In the genomic region with DNA sequence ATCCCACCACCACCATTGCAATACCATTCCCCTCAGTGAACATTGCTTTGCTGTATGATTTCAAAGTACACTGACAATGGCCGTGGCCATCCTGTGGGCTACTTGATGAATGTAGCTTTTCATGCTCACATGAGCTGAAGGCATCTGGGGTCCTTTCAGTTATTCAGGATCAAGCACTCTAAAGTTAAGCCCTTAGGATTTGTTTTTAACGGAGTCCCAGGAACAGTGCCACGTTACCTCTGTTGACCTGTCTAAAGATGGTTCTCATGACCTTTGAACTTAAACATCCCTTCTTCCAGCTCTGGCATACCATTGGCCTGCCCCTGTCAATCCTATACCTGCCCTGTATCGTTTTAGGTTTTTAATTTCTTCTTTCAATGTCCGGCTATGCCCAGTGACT, we compare ENCODE assay signal across 22 mouse cellular contexts.
DNase-seq lines count a peak whose midpoint lies in the region; TF ChIP-seq lines count a peak whose summit lies in the region.
"Had no signal": no experiment of that assay in that cellular context is flagged by ENCODE, and none has a peak within 500 bp of the region (broad histone marks: within the 10 kb centered on the region; RNA-seq: fewer than 3 reads in every experiment).

No protein-coding gene starts in this region.

- WGBS in heart, embryonic 10.5 days: 77% methylated on average over 5 of the region's 5 CpGs
- 56% methylated on average over 5 of the region's 5 CpGs for WGBS in kidney, adult 2 months

- no peaks in the 10 kb centered on the region for H3K4me1 ChIP-seq in heart, embryonic 10.5 days
- H3K4me1 ChIP-seq in kidney, adult 2 months (ENCODE audit: control insufficient read depth, insufficient read depth, low read length): peaks cover 11% of the 10 kb centered on the region; the same call in 1 of the 2 replicates
- H3K4me1 ChIP-seq: embryonic facial prominence, embryonic 12.5 days; forebrain, embryonic 15.5 days had no signal

- H3K27ac ChIP-seq in heart, embryonic 10.5 days: no peak overlapping the region
- no peak overlapping the region for H3K27ac ChIP-seq in kidney, adult 2 months (ENCODE audit: insufficient read depth, low read depth, low read length)
- H3K27ac ChIP-seq: embryonic facial prominence, embryonic 10.5 days; embryonic facial prominence, embryonic 12.5 days; forebrain, embryonic 13.5 days; forebrain, embryonic 15.5 days had no signal

- no peak overlapping the region for H3K4me3 ChIP-seq in heart, embryonic 10.5 days
- no peak overlapping the region for H3K4me3 ChIP-seq in kidney, adult 2 months (ENCODE audit: insufficient read depth, low read depth, low read length)
- H3K4me3 ChIP-seq: embryonic facial prominence, embryonic 10.5 days; embryonic facial prominence, embryonic 12.5 days; forebrain, embryonic 13.5 days; forebrain, embryonic 15.5 days had no signal

- no peak for TF ChIP-seq CTCF in kidney, adult 2 months (conservative IDR thresholded peaks at IDR 0.05; ENCODE audit: insufficient read depth, insufficient read length, low read depth, low read length)

- H3K9me3 ChIP-seq in heart, embryonic 10.5 days: no peaks in the 10 kb centered on the region
- H3K9me3 ChIP-seq: embryonic facial prominence, embryonic 10.5 days; embryonic facial prominence, embryonic 12.5 days; forebrain, embryonic 13.5 days; forebrain, embryonic 15.5 days had no signal

- TF ChIP-seq POLR2A in kidney, adult 2 months (IDR thresholded peaks at IDR 0.05; ENCODE audit: low read depth, low read length): no peak

- intact Hi-C loops in heart, postnatal 14 days (cut with DNase I): no loop called here

- no peaks in the 10 kb centered on the region for H3K36me3 ChIP-seq in heart, embryonic 10.5 days
- no peaks in the 10 kb centered on the region for H3K36me3 ChIP-seq in kidney, adult 2 months (ENCODE audit: control insufficient read depth, insufficient read depth, low read length)
- H3K36me3 ChIP-seq: embryonic facial prominence, embryonic 10.5 days; embryonic facial prominence, embryonic 12.5 days; forebrain, embryonic 15.5 days; G1E had no signal

- DNase-seq in heart, embryonic 10.5 days (ENCODE audit: low spot score): peak; percentile 7
- no peak for DNase-seq in heart, postnatal 14 days
- DNase-seq in kidney, adult 2 months: peak; percentile 55
- DNase-seq in kidney, postnatal 25 days: no peak
- peak; percentile 30 for DNase-seq in kidney, postnatal 14 days
- DNase-seq in kidney, adult 18-20 months: no peak
- DNase-seq: adrenal gland, adult 8-10 months; adrenal gland, postnatal 14 days; adrenal gland, postnatal 36 days; B cell, adult 2 months; cerebellum, adult 11-12 months; cerebellum, adult 2 months; cerebellum, adult 9-10 months; cerebellum, postnatal 10 days; cerebellum, postnatal 25 days had no signal

- H3K27me3 ChIP-seq in heart, embryonic 10.5 days (ENCODE audit: insufficient read depth, poor library complexity, severe bottlenecking): no peaks in the 10 kb centered on the region
- H3K27me3 ChIP-seq in kidney, adult 2 months (replicated peaks; ENCODE audit: control insufficient read depth, insufficient read depth, low read length): no peaks in the 10 kb centered on the region
- H3K27me3 ChIP-seq: CH12.LX; embryonic facial prominence, embryonic 12.5 days; forebrain, embryonic 13.5 days; forebrain, embryonic 15.5 days; Patski had no signal

Comparison
In these comparisons a context has a peak if more than half of its experiments do, and no peak if none do; other contexts are left out.
1. DNase-seq: peak in heart, embryonic 10.5 days (single experiment), kidney, adult 2 months (single experiment) and kidney, postnatal 14 days (single experiment); none in heart, postnatal 14 days (0 of 2), kidney, postnatal 25 days (0 of 2) and kidney, adult 18-20 months (single experiment).